Mouse (Mus musculus) lung, adult 2 months (tissue): ENCODE data around the gene Ccr3.

Experiments used
- CTCF ChIP-seq: fragments of 200-500 bp; IDR thresholded peaks from 2 replicates; pipeline ENCODE4 v1.5.1; 2011; ENCODE audit warnings: mild to moderate bottlenecking, low read length, control low read depth; ENCODE audit not compliant: insufficient read depth
- POLR2A ChIP-seq: fragments of 200-500 bp; IDR thresholded peaks from 2 replicates; pipeline ENCODE4 v1.6.1; 2011; ENCODE audit warnings: low read depth, mild to moderate bottlenecking, control low read depth, low read length, borderline replicate concordance; ENCODE audit errors: extremely low read depth

GRCm38 (mm10) chr9:124038949-124039348 lies 17.2 kb downstream of the Ccr3 start:
- TF ChIP-seq CTCF (no peak), POLR2A (no peak)
